Mouse (Mus musculus) erythroblast, adult 5-6 weeks (primary cell): Measurements from ENCODE around the gene Gm7075. TPM values are rescaled to one million over a fixed set of nuclear protein-coding genes. Genes with fewer than 3 reads are reported as not detected.

Experiments used
- ATAC-seq: replicated peaks from 2 replicates; pipeline ENCODE4 v1.8.0; 2016; ENCODE audit warnings: moderate number of reproducible peaks, mild to moderate bottlenecking, moderate TSS enrichment, inconsistent platforms; ENCODE audit not compliant: poor library complexity, low FRiP score, severe bottlenecking
- total RNA-seq, 2 experiments: library from RNA; stranded (forward) in 1 of 2; stranded (reverse) in 1 of 2; fragments of 150-400 nt in 1 of 2; fragments of 200-764, 138-1000 nt in 1 of 2; gene quantifications; 2 replicates each; pipeline versions ENCODE4 v1.2.3 to v1.2.4; 2015 to 2017; ENCODE audit warnings: low replicate concordance in 2 of 2

Gm7075 gene
- total RNA-seq (2015; ENCODE audit: low replicate concordance) = not detected in 2 replicates
- total RNA-seq (2017; ENCODE audit: low replicate concordance) = not detected in 2 replicates

- peak; percentile 81 for ATAC-seq
These were observed at the start of gene Gm7075 for GRCm38 (mm10) chr10:63421739-63422735. Gene Gm7075, minus strand, starts transcription at chr10:63421789.

GRCm38 (mm10) chr10:63460935-63461334 is 39.3 kb upstream of the Gm7075 start:
- ATAC-seq = no peak

DNA sequence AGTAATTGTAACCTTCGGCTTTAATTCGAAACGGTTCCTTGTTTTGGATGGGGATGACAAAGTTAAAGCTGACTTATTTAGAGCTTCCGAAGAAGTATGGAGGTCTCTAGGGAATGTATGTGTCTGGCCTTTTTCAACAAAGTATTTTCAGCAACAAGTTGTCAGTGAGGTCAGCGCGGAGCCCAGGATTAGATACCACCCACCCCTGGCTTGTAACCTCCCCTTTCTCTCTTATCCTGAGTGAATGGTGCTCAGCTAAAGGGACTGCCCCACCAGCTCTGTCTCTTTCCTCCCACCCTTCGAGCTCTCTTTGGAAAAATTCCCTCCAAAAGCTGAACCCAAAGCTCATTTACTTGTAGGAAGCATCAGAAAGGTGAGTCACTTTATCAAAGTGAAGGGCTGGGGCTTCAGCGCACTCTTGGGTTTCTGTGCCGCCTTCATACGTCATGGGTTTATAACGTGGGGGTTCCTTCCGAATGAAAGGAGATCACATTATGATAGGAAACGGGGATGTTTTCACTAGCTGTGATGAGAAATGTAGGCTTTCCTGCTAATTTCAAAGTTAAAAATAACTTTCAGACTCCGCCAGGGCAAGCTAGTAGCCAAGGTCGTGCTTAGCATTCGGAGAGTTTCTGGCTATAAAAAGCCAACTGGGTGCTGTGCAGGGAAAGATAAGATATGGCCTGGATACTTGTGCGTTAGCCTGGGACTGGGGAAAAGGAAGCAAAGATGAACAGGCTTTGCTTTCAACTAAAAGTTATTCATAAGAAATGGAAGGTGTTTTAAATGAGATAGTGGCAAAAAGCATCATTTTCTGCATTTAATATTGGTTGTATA is 35.9 kb upstream of the Gm7075 start:
- ATAC-seq = no peak

DNA sequence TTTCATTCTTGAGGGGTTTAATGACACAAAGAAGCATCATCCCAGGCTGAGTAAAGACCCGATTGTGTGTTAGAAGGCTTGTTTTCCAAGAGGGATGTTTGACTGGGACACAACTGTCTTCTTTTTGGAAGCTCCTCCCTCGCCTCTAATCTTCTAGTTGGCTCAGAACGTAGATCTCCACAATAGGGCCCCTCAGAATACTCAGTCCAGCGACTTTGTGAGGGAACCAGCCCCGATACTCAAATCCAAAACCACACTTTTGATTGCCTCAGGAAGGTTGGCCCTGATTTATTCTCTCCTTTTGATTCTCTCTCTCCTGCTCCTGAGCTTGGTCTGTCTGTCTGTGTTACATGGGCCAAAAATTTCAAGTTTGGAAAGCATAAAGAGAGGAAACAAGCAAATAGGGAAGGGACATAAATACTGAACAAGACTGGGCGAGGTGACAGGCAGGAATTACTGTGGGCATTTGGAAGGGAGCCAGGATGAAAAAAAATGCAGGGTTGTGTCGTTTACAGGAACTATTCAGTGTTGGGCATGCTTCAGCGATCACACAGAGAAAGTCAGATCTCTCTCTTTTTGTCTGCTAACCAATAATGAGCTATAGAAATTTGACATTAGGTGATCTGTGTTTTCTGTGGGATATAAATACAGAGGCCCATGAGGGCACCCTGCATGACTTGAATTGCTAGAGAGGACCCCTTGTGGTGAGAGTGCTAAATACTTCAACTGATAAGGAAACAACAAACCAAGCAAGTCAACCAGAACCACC is 33.7 kb upstream of the Gm7075 start:
- ATAC-seq = no peak

GRCm38 (mm10) chr10:63453926-63454325 is 32.3 kb upstream of the Gm7075 start:
- 0 out of 2 replicates have a peak, but pooled peaks have one; percentile 62 for ATAC-seq

GRCm38 (mm10) chr10:63444602-63445387 is 23.2 kb upstream of the Gm7075 start:
- peak; percentile 96 for ATAC-seq

DNA sequence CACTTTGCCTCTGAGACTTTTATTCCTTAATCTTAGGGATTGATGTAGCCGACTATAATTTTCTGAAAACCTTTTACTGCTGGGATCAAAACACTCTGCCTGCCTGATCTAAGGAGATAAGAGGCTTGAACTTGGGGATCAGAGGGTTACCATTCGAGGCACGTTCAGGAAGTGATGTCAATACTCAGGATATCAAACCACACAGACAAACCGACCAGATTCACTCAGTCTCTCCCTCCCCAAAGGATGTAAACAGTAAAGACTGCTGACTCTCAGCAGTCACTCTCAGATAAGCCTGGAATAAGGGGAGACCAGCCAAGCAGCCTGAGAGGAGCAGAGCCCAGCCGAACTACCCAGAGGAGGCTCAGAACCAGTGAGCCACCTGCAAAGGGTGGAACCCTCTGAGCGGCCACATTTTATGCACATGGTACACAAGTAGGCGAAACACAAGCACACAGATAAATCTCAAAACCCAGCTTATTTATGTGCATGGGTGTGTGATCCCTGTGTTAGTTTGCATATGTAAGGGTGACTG is 18.2 kb upstream of the Gm7075 start:
- peak; percentile 53; the same call in 1 of the 2 replicates for ATAC-seq

GRCm38 (mm10) chr10:63438736-63439262 is 17.2 kb upstream of the Gm7075 start:
- no peak for ATAC-seq

- ATAC-seq = no peak
These were observed 11.3 kb upstream of the Gm7075 start for GRCm38 (mm10) chr10:63432887-63433286.

GRCm38 (mm10) chr10:63432099-63432498 is 10.5 kb upstream of the Gm7075 start:
- no peak for ATAC-seq

DNA sequence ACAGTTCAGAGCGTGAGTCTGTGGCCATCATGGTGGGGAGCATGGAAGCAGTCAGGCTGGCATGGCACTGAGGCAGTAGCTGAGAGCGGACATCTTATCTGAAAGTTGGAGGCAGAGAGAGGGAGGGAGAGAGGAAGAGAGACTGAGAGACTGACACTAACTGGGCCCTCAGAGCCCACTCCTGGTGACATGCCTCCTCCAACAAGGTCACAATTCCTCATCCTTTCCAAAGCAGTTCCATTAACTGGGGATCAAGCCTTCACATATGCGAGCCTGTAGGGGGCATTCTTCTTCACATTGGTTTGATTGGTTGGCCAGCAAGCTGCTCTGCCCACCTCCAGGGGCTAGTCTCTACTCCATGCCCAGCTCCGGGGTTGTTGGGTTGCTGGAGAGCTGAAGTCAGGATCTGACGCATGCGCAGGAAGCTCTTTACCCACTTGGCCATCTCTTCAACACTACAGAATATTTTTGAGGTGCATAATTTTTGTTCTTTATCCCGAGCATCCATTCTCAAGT is 9.7 kb upstream of the Gm7075 start:
- no peak for ATAC-seq

- ATAC-seq = peak; percentile 93
These were observed 8.3 kb upstream of the Gm7075 start, which contains the start of gene Ctnna3 for GRCm38 (mm10) chr10:63429785-63430305. Gene Ctnna3, plus strand, starts transcription at chr10:63430098.

- ATAC-seq = peak; percentile 90
These were observed 7.8 kb upstream of the Gm7075 start for GRCm38 (mm10) chr10:63429380-63429779.

- ATAC-seq = peak; percentile 12
These were observed 7.4 kb upstream of the Gm7075 start for GRCm38 (mm10) chr10:63429023-63429340.

GRCm38 (mm10) chr10:63428243-63429022 is 6.8 kb upstream of the Gm7075 start:
- peak; percentile 12; the same call in 1 of the 2 replicates for ATAC-seq

DNA sequence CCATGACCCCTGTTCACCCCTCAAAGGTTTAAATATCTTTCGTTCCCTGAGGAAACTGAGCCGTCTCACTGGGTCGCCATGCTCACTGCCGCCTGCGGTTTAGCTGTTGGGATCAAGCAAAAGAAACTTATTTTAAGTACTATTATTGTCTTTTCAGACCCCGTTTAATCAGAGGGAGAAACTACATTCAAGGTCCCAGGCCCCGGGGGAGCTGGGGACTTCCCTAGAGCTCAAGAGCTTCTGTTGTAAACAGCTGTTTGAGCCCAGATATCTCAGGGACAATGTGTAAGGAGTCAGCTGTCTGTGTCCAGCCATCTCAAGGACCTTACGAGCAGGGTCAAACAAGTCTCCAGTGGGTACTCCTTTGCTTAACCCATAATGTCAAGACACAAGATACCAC is 5.6 kb upstream of the Gm7075 start:
- ATAC-seq = no peak

- no peak for ATAC-seq
These were observed 2.9 kb upstream of the Gm7075 start for GRCm38 (mm10) chr10:63424475-63424814.
